ENCODE assay signal across 27 mouse cellular contexts in genomic region chr3:142826449-142827146, GRCm38 (mm10). TPM values are rescaled to one million over a fixed set of nuclear protein-coding genes. Genes with fewer than 3 reads are reported as not detected.
DNase-seq lines count a peak whose midpoint lies in the region; ATAC-seq and TF ChIP-seq lines count a peak whose summit lies in the region.
"Had no signal": no experiment of that assay in that cellular context is flagged by ENCODE, and none has a peak within 500 bp of the region (broad histone marks: within the 10 kb centered on the region; RNA-seq: fewer than 3 reads in every experiment).

No protein-coding gene starts in this region.

- H3K27me3 ChIP-seq in lung, embryonic 14.5 days (ENCODE audit: insufficient read depth, low read length): no peaks in the 10 kb centered on the region
- H3K27me3 ChIP-seq: embryonic facial prominence, embryonic 12.5 days; heart, embryonic 12.5 days; neural tube, embryonic 13.5 days had no signal

- no peak overlapping the region for H3K27ac ChIP-seq in lung, embryonic 14.5 days (ENCODE audit: low read depth)
- H3K27ac ChIP-seq: embryonic facial prominence, embryonic 12.5 days; gastrocnemius, adult 2 months; liver, embryonic 14.5 days; midbrain, embryonic 10.5 days; neural tube, embryonic 13.5 days had no signal

- no peak for TF ChIP-seq CTCF in lung, embryonic 14.5 days (IDR thresholded peaks at IDR 0.05; ENCODE audit: low read depth)

- no peaks in the 10 kb centered on the region for H3K9me3 ChIP-seq in lung, embryonic 14.5 days (ENCODE audit: low read depth, low read length)
- H3K9me3 ChIP-seq: embryonic facial prominence, embryonic 12.5 days; heart, embryonic 12.5 days; midbrain, embryonic 10.5 days; neural tube, embryonic 13.5 days had no signal

- no peaks in the 10 kb centered on the region for H3K4me1 ChIP-seq in lung, embryonic 14.5 days (ENCODE audit: insufficient read depth)
- H3K4me1 ChIP-seq: embryonic facial prominence, embryonic 12.5 days; heart, embryonic 12.5 days; midbrain, embryonic 10.5 days; neural tube, embryonic 13.5 days had no signal

- H3K36me3 ChIP-seq in lung, embryonic 14.5 days (ENCODE audit: insufficient read depth): peaks cover 43% of the 10 kb centered on the region

- no peak overlapping the region for H3K4me2 ChIP-seq in lung, embryonic 14.5 days
- H3K4me2 ChIP-seq: embryonic facial prominence, embryonic 12.5 days; heart, embryonic 12.5 days; neural tube, embryonic 13.5 days had no signal

- peak; percentile 46 for DNase-seq in lung, embryonic 14.5 days
- no peak for DNase-seq in lung, postnatal 36 days
- DNase-seq in Muller cell, postnatal 12 days (ENCODE audit: inconsistent ontology term): peak; percentile 27
- peak; percentile 18 for DNase-seq in fat pad, adult 2 months (ENCODE audit: extremely low read depth, low read depth, low spot score)
- peak; percentile 35 for DNase-seq in large intestine, adult 2 months (ENCODE audit: low read depth, low spot score)
- DNase-seq in kidney, adult 8-10 months: no peak
- DNase-seq in MN1 (ENCODE audit: low spot score): no peak
- DNase-seq in cerebellum, postnatal 10 days: no peak
- DNase-seq: adrenal gland, postnatal 25 days; cerebellum, adult 18-20 months; cerebellum, postnatal 25 days; gastrocnemius, adult 2 months; gastrocnemius, postnatal 36 days; heart, adult 18-20 months; kidney, postnatal 14 days; liver; lung, adult 2 months; lung, postnatal 14 days; thymus, postnatal 14 days had no signal

- WGBS in lung, embryonic 14.5 days: 77% methylated on average over 4 of the region's 4 CpGs
- WGBS in large intestine, adult 2 months: 79% methylated on average over 4 of the region's 4 CpGs

- H3K9ac ChIP-seq in lung, embryonic 14.5 days: no peak overlapping the region
- H3K9ac ChIP-seq: embryonic facial prominence, embryonic 12.5 days; heart, embryonic 12.5 days; liver, embryonic 14.5 days; neural tube, embryonic 13.5 days had no signal

- ATAC-seq in lung, embryonic 14.5 days (ENCODE audit: insufficient read depth): peak; percentile 54; the same call in 1 of the 2 replicates
- ATAC-seq: CD4-positive, CD25-positive, alpha-beta regulatory T cell, adult 4 months; forebrain, embryonic 16.5 days; hindbrain, embryonic 16.5 days had no signal

- no peak overlapping the region for H3K4me3 ChIP-seq in lung, embryonic 14.5 days (ENCODE audit: low read depth, low read length)
- H3K4me3 ChIP-seq: embryonic facial prominence, embryonic 12.5 days; gastrocnemius, adult 2 months; heart, embryonic 12.5 days; midbrain, embryonic 10.5 days; neural tube, embryonic 13.5 days had no signal

RNA-seq across cellular contexts. Expression of gene Pkn2, which starts 55.2 kb away (rescaled TPM):
- 50.3 and 56.8 TPM in 2 replicates for polyA plus RNA-seq in lung, embryonic 14.5 days (2014; fragmentation: Nextera tagmentation; extraction: Ambion mirVana)
- 9.3 and 21.9 TPM in 2 replicates for polyA plus RNA-seq in large intestine, adult 2 months (2012; rRNA removed)

Comparison
In these comparisons a context has a peak if more than half of its experiments do, and no peak if none do; other contexts are left out.
1. DNase-seq: peak in lung, embryonic 14.5 days (single experiment), Muller cell, postnatal 12 days (single experiment), fat pad, adult 2 months (single experiment) and large intestine, adult 2 months (single experiment); none in lung, postnatal 36 days (single experiment), kidney, adult 8-10 months (0 of 2), MN1 (single experiment) and cerebellum, postnatal 10 days (0 of 2).